ENCODE assay signal across 10 mouse cellular contexts in genomic region chr8:92137091-92137882, GRCm38 (mm10).
DNase-seq lines count a peak whose midpoint lies in the region; ATAC-seq and TF ChIP-seq lines count a peak whose summit lies in the region.
"Had no signal": no experiment of that assay in that cellular context is flagged by ENCODE, and none has a peak within 500 bp of the region (broad histone marks: within the 10 kb centered on the region; RNA-seq: fewer than 3 reads in every experiment).

No protein-coding gene starts in this region.

- ATAC-seq in heart, postnatal 0 days (ENCODE audit: insufficient read depth, low read depth): no peak
- ATAC-seq in forebrain, embryonic 12.5 days (ENCODE audit: low FRiP score): peak; percentile 42; the same call in 1 of the 2 replicates
- no peak for ATAC-seq in granulocyte monocyte progenitor cell, adult 5-6 weeks (replicated peaks; ENCODE audit: poor library complexity, severe bottlenecking)

- peak; percentile 22 for DNase-seq in heart, postnatal 0 days (ENCODE audit: low spot score)
- DNase-seq in heart, postnatal 36 days: no peak
- peak; percentile 76 for DNase-seq in embryo, embryonic 10 days (ENCODE audit: low spot score)
- DNase-seq in limb, embryonic 10.5 days (ENCODE audit: low spot score): peak; percentile 56
- DNase-seq in urinary bladder, postnatal 14 days (ENCODE audit: low spot score): no peak
- DNase-seq in layer of hippocampus, adult 2 months (ENCODE audit: low spot score in 2 of 2): no peak
- DNase-seq: adrenal gland, postnatal 25 days had no signal

- H3K27ac ChIP-seq in heart, postnatal 0 days (ENCODE audit: low read depth): 0 out of 2 replicates have a peak overlapping the region, but pooled peaks have one; percentile 11
- no peak overlapping the region for H3K27ac ChIP-seq in forebrain, embryonic 12.5 days
- peak overlapping the region; percentile 62; the same call in 1 of the 2 replicates for H3K27ac ChIP-seq in limb, embryonic 10.5 days
- no peak overlapping the region for H3K27ac ChIP-seq in layer of hippocampus, adult 2 months

- no peaks in the 10 kb centered on the region for H3K4me1 ChIP-seq in heart, postnatal 0 days (ENCODE audit: control insufficient read depth, insufficient read depth)
- peaks cover 51% of the 10 kb centered on the region for H3K4me1 ChIP-seq in forebrain, embryonic 12.5 days
- peaks cover 42% of the 10 kb centered on the region for H3K4me1 ChIP-seq in limb, embryonic 10.5 days
- H3K4me1 ChIP-seq: megakaryocyte, embryonic 14.5 days had no signal

- H3K9me3 ChIP-seq in heart, postnatal 0 days (replicated peaks; ENCODE audit: control insufficient read depth, low read length): no peaks in the 10 kb centered on the region
- no peaks in the 10 kb centered on the region for H3K9me3 ChIP-seq in forebrain, embryonic 12.5 days
- H3K9me3 ChIP-seq in limb, embryonic 10.5 days (replicated peaks): no peaks in the 10 kb centered on the region

- TF ChIP-seq EP300 in heart, postnatal 0 days (IDR thresholded peaks at IDR 0.05; ENCODE audit: low read depth): no peak

- 42% methylated on average over 17 of the region's 17 CpGs for WGBS in heart, postnatal 0 days
- WGBS in forebrain, embryonic 12.5 days: 9% methylated on average over 17 of the region's 17 CpGs
- WGBS in limb, embryonic 10.5 days: 13% methylated on average over 17 of the region's 17 CpGs

- 0 out of 2 replicates have a peak, but pooled peaks cover 3% of the 10 kb centered on the region for H3K27me3 ChIP-seq in heart, postnatal 0 days (ENCODE audit: control insufficient read depth, insufficient read depth, low read length)
- peaks cover 84% of the 10 kb centered on the region for H3K27me3 ChIP-seq in forebrain, embryonic 12.5 days
- H3K27me3 ChIP-seq in limb, embryonic 10.5 days (ENCODE audit: low read depth, poor library complexity, severe bottlenecking): peaks cover 70% of the 10 kb centered on the region
- H3K27me3 ChIP-seq: megakaryocyte, embryonic 14.5 days had no signal

- no peaks in the 10 kb centered on the region for H3K36me3 ChIP-seq in heart, postnatal 0 days (replicated peaks; ENCODE audit: control insufficient read depth, insufficient read depth, low read length)
- no peaks in the 10 kb centered on the region for H3K36me3 ChIP-seq in forebrain, embryonic 12.5 days (replicated peaks)
- no peaks in the 10 kb centered on the region for H3K36me3 ChIP-seq in limb, embryonic 10.5 days

- H3K4me3 ChIP-seq in heart, postnatal 0 days (ENCODE audit: low read depth, low read length): no peak overlapping the region
- no peak overlapping the region for H3K4me3 ChIP-seq in forebrain, embryonic 12.5 days (replicated peaks)
- peak overlapping the region; percentile 19; the same call in 1 of the 2 replicates for H3K4me3 ChIP-seq in limb, embryonic 10.5 days
- no peak overlapping the region for H3K4me3 ChIP-seq in layer of hippocampus, adult 2 months
- H3K4me3 ChIP-seq: megakaryocyte, embryonic 14.5 days had no signal

- H3K9ac ChIP-seq in heart, postnatal 0 days (replicated peaks; ENCODE audit: low read depth, low read length): no peak overlapping the region
- H3K9ac ChIP-seq in forebrain, embryonic 12.5 days: no peak overlapping the region

- TF ChIP-seq CTCF in heart, postnatal 0 days (IDR thresholded peaks at IDR 0.05; ENCODE audit: low read depth): no peak
- TF ChIP-seq CTCF in layer of hippocampus, adult 2 months (conservative IDR thresholded peaks at IDR 0.05): no peak

- intact Hi-C loops in heart, postnatal 36 days (cut with DNase I): loop anchor here (10.0 kb wide), 1 partner anchor 172 kb away; no protein-coding TSS in a partner anchor

- H3K4me2 ChIP-seq in heart, postnatal 0 days (ENCODE audit: low read depth, low read length): peak overlapping the region; percentile 11; the same call in 1 of the 2 replicates
- peak overlapping the region; percentile 19; the same call in 1 of the 2 replicates for H3K4me2 ChIP-seq in forebrain, embryonic 12.5 days

Comparison
In these comparisons a context has a peak if more than half of its experiments do, and no peak if none do; other contexts are left out.
1. DNase-seq: peak in heart, postnatal 0 days (single experiment), embryo, embryonic 10 days (single experiment) and limb, embryonic 10.5 days (single experiment); none in heart, postnatal 36 days (0 of 2), urinary bladder, postnatal 14 days (single experiment) and layer of hippocampus, adult 2 months (0 of 2).
2. H3K27ac ChIP-seq: peak in heart, postnatal 0 days (single experiment) and limb, embryonic 10.5 days (single experiment); none in forebrain, embryonic 12.5 days (single experiment) and layer of hippocampus, adult 2 months (single experiment).